Mouse (Mus musculus): ENCODE measurements around the gene Clpx. TPM values are rescaled to one million over a fixed set of nuclear protein-coding genes. Genes with fewer than 3 reads are reported as not detected.
"Not testable (repeated sequence)": the region's sequence is repeated elsewhere in the genome, so short reads cannot be mapped to it uniquely, and the experiment has no call there.

Gene Clpx
- polyA plus RNA-seq, 1 experiment: 20.8 TPM

DNA sequence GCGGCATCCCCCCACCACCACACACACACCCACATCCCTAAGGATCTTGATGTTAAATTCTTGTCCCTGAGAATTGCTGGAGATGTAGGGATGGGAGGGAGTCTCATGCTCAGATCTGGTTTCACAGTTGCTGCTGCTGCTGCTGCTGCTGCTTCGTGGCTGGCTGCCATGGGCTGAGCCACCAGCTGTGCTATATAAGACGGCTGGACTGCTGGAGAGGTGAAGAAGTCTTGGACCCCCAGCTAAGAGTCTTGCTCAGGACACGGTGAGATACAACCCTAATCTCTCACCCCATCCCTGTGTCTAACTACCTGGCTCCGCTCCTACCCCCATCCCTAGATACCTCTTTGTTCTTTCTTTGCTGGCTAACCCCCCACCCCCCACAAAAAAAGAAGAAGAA, 29.1 kb upstream of the Clpx start, which contains the start of gene Cilp:
Cilp (plus strand) TSS at position 222 of the 400 bp plus-strand sequence.
- no peak for TF ChIP-seq POLR2A (IDR thresholded peaks at IDR 0.05; ENCODE audit: borderline replicate concordance, low read depth, low read length)
- no peak for TF ChIP-seq CTCF (IDR thresholded peaks at IDR 0.05; ENCODE audit: low read depth, low read length)

DNA sequence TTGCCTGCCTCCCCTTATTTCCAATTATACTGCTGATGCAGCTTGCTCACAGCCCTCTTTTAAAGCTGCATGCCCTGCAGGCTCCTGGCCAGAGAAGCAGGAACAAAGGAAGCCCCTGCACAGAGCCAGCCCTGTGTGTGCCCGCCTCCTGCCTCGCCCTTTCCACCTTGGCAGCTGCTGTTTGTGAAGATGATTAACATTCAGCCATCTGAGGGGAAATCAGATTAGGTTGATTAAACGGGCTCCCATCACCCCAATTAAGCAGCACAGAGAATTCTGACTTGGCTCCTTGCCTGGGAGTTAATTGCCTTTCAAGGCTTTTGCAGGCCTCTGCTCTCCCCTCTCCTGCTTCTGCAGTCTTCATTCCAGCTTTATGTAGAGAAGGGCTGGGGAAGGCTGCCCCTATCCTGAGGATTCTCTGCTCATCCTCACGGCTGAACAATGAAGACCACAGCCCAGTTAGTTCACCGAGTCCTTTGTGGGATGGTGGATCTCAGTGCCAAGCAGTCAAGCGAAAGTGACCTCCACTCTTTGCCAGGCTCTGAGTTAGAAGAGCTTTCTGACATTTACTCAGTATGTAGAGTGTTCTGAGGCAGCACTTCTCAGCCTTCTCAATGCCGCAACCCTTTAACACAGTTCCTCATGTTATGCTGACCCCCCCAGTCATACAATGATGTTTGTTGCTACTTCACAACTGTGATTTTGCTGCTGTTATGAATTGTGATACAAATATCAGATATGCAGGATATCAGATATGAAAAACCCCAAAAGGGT, 26.1 kb upstream of the Clpx start:
- H3K4me1 ChIP-seq (ENCODE audit: control insufficient read depth, insufficient read depth, low read length): no peaks in the 10 kb centered on the region
- no peak overlapping the region for H3K4me3 ChIP-seq (ENCODE audit: insufficient read depth, low read length)
- TF ChIP-seq POLR2A (IDR thresholded peaks at IDR 0.05; ENCODE audit: borderline replicate concordance, low read depth, low read length): no peak
- TF ChIP-seq CTCF (IDR thresholded peaks at IDR 0.05; ENCODE audit: low read depth, low read length): no peak
- H3K27ac ChIP-seq (ENCODE audit: insufficient read depth, low read depth, low read length): no peak overlapping the region

More for the DNA sequence above, 29.1 kb upstream of the Clpx start, which contains the start of gene Cilp:
- H3K4me3 ChIP-seq (ENCODE audit: insufficient read depth, low read length): no peak within 1 kb of the TSS
- H3K27ac ChIP-seq (ENCODE audit: insufficient read depth, low read depth, low read length): no peak within 1 kb of the TSS
- no peaks in the 10 kb centered on the region for H3K4me1 ChIP-seq (ENCODE audit: control insufficient read depth, insufficient read depth, low read length)

DNA sequence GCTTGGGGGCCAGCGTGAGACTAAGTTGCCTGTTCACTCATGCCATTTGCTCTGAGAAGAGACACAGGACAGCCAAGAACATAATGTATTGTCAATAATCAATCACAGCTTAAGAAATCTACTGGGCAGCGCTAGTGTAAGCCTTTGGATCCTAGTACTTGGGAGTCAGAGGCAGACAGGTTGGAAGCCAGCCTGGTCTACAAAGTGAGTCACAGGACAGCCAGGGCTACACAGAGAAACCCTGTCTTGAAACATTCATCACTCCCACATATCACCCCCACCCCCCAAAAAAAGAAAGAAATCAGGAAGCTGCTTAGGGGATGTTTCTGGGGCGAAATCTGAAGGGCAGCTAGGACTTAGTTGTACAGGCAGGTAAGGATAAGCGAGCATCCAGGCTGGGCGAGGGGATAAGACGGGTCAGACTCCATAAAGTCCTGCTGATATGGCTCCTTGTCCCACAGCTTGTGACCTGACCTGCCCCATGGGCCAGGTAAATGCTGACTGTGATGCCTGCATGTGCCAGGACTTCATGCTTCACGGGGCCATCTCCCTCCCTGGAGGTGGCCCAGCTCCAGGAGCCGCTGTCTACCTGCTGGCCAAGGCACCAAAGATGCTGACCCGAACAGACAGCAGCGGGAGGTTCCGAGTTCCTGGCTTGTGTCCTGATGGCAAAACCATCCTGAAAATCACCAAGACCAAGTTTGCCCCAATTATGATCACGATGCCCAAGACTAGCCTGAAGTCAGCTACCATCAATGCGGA, 20.8 kb upstream of the Clpx start:
- Histone ChIP-seq H3K4me1 (ENCODE audit: control insufficient read depth, insufficient read depth, low read length) (no peaks in the 10 kb centered on the region), H3K4me3 (ENCODE audit: insufficient read depth, low read length) (no peak overlapping the region), H3K27ac (ENCODE audit: insufficient read depth, low read depth, low read length) (no peak overlapping the region)
- TF ChIP-seq POLR2A (IDR thresholded peaks at IDR 0.05; ENCODE audit: borderline replicate concordance, low read depth, low read length): no peak
- no peak for TF ChIP-seq CTCF (IDR thresholded peaks at IDR 0.05; ENCODE audit: low read depth, low read length)

DNA sequence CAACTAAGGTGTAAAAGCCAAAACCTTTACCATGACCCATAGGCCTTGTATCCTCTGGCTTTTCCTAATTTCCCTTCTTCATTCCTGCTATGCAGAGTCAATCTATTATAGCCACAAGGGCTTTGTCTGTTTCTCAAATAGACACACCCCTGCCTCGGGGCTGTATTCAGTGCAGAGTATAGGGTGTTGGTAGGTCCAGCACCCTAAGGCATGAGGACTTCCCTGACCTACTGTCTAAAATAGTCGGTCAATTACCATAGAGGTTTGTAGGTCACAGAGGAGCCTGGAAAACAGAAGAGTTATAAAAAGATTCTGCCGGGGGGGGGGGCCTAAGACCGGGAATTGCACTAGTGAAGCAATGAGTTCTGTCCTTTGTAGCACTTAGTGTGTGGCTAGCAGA, 20.2 kb upstream of the Clpx start:
- Histone ChIP-seq H3K4me1 (ENCODE audit: control insufficient read depth, insufficient read depth, low read length) (no peaks in the 10 kb centered on the region), H3K4me3 (ENCODE audit: insufficient read depth, low read length) (no peak overlapping the region), H3K27ac (ENCODE audit: insufficient read depth, low read depth, low read length) (no peak overlapping the region)
- TF ChIP-seq CTCF (IDR thresholded peaks at IDR 0.05; ENCODE audit: low read depth, low read length) (no peak), POLR2A (IDR thresholded peaks at IDR 0.05; ENCODE audit: borderline replicate concordance, low read depth, low read length) (no peak)

DNA sequence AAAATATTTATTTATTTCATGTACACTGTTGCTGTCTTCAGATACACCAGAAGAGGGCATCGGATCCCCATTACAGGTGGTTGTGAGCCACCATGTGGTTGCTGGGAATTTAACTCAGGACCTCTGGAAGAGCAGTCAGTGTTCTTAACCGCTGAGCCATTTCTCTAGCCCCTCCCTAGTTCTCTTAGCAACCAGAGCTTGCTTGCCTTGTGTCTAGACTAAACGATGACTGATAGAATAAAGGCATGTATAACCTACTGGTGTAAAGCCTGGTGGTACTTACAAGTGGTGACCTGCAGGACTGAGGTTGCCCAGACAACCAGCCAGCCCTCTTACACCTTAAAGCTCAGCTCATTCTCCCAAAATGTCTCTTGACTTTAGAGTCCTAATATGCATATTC, 19.2 kb upstream of the Clpx start:
- H3K4me3 ChIP-seq (ENCODE audit: insufficient read depth, low read length); H3K27ac ChIP-seq (ENCODE audit: insufficient read depth, low read depth, low read length); H3K4me1 ChIP-seq (ENCODE audit: control insufficient read depth, insufficient read depth, low read length): not testable (repeated sequence)

DNA sequence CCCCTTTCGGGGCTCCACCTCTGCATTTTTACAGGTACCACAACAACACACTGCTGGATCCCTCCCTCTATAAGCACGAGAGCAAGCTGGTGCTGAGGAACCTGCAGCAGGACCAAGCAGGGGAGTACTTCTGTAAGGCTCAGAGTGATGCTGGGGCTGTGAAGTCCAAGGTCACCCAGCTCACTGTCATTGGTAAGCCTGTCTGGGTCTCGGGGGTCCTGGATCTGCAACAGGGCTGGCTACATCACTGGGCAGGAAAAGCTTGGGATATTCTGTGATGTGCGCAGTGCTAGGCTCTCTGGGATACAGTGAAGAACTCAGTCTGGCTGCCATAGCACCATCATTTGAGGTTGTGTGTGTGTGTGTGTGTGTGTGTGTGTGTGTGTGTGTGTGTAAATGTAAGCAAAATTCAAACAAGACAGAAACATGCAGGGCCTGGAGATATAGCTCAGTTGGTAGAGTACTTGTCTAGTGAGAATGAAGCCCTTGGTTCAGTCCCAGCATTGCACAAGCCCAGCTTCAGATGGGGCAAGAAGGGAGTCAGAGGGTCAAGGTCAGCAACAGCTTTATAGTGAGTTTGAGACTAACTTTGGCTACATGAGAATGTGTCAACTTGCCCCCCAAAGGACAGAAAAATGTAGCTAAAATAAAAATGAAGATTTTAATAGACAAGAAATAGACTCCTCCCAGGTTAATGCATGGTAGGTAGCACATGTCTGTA, 18.1 kb upstream of the Clpx start:
- Histone ChIP-seq H3K27ac (ENCODE audit: insufficient read depth, low read depth, low read length) (no peak overlapping the region), H3K4me3 (ENCODE audit: insufficient read depth, low read length) (no peak overlapping the region), H3K4me1 (ENCODE audit: control insufficient read depth, insufficient read depth, low read length) (no peaks in the 10 kb centered on the region)
- no peak for TF ChIP-seq CTCF (IDR thresholded peaks at IDR 0.05; ENCODE audit: low read depth, low read length)
- no peak for TF ChIP-seq POLR2A (IDR thresholded peaks at IDR 0.05; ENCODE audit: borderline replicate concordance, low read depth, low read length)

DNA sequence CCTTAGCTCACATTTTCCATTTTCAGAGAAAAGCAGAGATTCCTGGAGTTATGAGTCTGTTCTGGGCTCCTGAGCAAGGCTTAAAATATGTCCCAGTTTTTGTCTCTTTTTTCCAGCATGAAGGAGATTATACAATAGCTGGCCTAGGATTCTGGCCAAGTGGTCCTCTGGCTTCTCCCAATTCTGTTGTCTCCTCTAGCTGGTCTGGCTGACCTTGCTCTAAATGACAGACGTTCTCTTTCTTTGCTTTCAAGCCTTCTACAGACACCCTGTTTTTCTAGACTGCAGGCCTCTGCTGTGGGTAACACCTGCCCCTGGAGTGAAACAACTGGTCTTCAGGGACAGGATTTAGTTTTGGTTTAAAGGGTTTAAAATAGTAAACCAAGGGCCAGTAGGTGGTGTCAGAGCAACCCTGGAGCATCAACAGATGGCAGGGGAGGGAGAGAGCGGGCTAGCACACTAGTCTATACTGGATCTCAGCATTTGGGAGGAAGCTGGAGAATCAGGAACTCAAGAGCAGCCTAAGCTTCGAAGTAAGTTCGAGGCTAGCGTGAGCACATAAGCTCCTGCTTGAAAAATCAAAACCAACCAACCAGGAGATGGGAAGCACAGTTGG, 12.4 kb upstream of the Clpx start:
- TF ChIP-seq CTCF (IDR thresholded peaks at IDR 0.05; ENCODE audit: low read depth, low read length): no peak
- no peak for TF ChIP-seq POLR2A (IDR thresholded peaks at IDR 0.05; ENCODE audit: borderline replicate concordance, low read depth, low read length)
- H3K27ac ChIP-seq (ENCODE audit: insufficient read depth, low read depth, low read length): no peak overlapping the region

DNA sequence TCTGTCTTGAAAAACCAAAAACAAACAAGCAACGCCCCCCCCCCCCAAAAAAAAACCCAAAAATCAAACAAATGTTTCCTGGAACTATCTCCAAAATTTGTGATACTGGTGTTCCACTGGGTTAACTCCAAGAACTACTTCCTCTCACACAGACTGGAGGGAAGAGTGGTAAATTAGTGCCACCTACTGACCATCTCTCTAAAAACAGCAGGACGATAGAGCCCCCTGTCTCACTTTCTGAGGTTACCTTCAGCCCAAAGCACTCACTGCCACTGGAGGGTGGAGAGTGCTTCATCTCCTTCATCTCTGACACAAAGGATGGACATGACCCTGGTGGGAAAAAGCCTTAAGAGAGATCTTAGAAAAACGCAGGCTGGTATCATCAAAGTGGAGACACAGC, 10.8 kb upstream of the Clpx start:
- H3K4me1 ChIP-seq (ENCODE audit: control insufficient read depth, insufficient read depth, low read length): no peaks in the 10 kb centered on the region
- TF ChIP-seq CTCF (IDR thresholded peaks at IDR 0.05; ENCODE audit: low read depth, low read length) (peak; percentile 32; the same call in 1 of the 2 replicates), POLR2A (IDR thresholded peaks at IDR 0.05; ENCODE audit: borderline replicate concordance, low read depth, low read length) (no peak)
- no peak overlapping the region for H3K27ac ChIP-seq (ENCODE audit: insufficient read depth, low read depth, low read length)
- H3K4me3 ChIP-seq (ENCODE audit: insufficient read depth, low read length): no peak overlapping the region

More for the DNA sequence above, 12.4 kb upstream of the Clpx start:
- H3K4me3 ChIP-seq (ENCODE audit: insufficient read depth, low read length): no peak overlapping the region
- no peaks in the 10 kb centered on the region for H3K4me1 ChIP-seq (ENCODE audit: control insufficient read depth, insufficient read depth, low read length)

DNA sequence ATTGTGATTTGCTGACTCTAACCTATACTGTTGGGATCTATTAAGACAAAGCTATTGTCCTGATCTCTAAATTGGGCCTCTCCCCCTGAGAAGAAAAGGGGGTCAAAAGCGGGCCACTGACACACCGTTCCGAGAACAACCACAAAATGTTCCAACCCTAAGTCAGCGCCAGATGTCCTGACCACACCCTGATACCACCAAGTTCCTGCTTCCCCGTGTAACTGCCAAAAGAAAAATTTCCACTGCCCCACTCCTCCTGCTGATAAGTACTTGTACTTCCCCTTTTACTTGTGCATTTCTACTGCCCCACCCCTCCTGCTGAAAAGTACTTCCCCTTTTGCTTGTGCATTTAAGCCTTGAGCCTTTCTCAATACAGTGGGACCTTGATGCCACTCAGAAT, 5.8 kb upstream of the Clpx start:
- not testable (repeated sequence) for H3K4me1 ChIP-seq (ENCODE audit: control insufficient read depth, insufficient read depth, low read length); H3K4me3 ChIP-seq (ENCODE audit: insufficient read depth, low read length); H3K27ac ChIP-seq (ENCODE audit: insufficient read depth, low read depth, low read length)
